Mouse (Mus musculus) heart, adult 18-20 months (tissue): ENCODE results near the gene Ddx39b. TPM values are rescaled to one million over a fixed set of nuclear protein-coding genes. Genes with fewer than 3 reads are reported as not detected.

ENCODE experiments used
- DNase-seq, 2 experiments: peaks; one replicate each; pipeline ENCODE4 v3.0.0; 2021 to 2022; ENCODE audit warnings: mixed read lengths in 1 of 2
- long read RNA-seq, 2 experiments: library from polyadenylated mRNA; stranded (forward); transcript quantifications; one replicate each; pipeline ENCODE4 v2.0.0; 2021
- total RNA-seq, 2 experiments: library from RNA; stranded (reverse); gene quantifications; 2 replicates each; pipeline ENCODE4 v1.2.3; 2021

Gene Ddx39b
- 10 to 100 TPM; 77.3 to 83.1 TPM for total RNA-seq
- long read RNA-seq, experiment 1, transcript Ddx39b-201 (11 exons, 1,739 nt), result major isoform, 58 of 71 reads
- long read RNA-seq, experiment 1, partial matches to known transcripts, result 6 of 71 reads
- long read RNA-seq, experiment 1, other reads (novel, unspliced or antisense), result 5 of 71 reads
- long read RNA-seq, experiment 2, transcript Ddx39b-201 (11 exons, 1,739 nt), result major isoform, 34 of 46 reads
- long read RNA-seq, experiment 2, partial matches to known transcripts, result 8 of 46 reads
- long read RNA-seq, experiment 2, other reads (novel, unspliced or antisense), result 3 of 46 reads

DNA sequence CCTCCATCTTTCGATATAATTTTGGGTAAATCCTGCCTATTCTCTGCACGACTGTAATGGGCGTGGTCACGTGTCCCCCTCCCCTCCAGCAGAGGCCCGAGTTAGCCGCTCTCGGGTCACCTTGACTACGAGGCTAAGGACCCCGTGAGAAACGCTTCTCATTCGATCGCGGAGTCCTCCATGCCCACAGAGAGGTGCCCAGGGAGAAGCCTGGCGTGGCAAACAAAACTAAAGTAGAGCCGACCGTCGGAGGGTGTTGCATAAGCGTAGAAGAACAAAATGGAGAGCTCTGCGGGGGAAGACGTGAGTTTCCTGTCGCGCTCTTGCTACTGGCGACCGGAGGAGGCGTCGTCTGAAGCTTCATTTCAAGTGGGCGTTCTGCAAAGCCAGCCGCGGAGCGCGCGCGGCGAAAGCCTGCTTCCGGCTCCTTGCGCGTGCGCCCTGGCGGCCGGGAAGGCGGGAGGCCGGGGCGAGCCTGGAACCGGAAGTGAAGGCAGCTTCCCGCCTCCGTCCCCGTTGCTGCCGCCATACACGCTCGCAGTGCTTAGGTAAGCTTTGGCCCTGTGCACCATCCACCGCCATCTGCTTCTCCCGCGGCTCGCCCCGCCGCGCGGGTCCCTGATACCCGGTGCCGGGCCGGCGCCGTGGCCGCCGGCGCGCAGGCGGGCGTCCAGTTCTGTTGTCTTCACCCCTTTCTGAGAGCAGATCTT is at the start of gene Ddx39b:
Ddx39b (plus strand) TSS at position 442 of the 710 bp plus-strand sequence.
- peak; percentile 95 to 98 for DNase-seq

GRCm38 (mm10) chr17:35192924-35193323 is 48.6 kb upstream of the Ddx39b start:
- no peak for DNase-seq

DNA sequence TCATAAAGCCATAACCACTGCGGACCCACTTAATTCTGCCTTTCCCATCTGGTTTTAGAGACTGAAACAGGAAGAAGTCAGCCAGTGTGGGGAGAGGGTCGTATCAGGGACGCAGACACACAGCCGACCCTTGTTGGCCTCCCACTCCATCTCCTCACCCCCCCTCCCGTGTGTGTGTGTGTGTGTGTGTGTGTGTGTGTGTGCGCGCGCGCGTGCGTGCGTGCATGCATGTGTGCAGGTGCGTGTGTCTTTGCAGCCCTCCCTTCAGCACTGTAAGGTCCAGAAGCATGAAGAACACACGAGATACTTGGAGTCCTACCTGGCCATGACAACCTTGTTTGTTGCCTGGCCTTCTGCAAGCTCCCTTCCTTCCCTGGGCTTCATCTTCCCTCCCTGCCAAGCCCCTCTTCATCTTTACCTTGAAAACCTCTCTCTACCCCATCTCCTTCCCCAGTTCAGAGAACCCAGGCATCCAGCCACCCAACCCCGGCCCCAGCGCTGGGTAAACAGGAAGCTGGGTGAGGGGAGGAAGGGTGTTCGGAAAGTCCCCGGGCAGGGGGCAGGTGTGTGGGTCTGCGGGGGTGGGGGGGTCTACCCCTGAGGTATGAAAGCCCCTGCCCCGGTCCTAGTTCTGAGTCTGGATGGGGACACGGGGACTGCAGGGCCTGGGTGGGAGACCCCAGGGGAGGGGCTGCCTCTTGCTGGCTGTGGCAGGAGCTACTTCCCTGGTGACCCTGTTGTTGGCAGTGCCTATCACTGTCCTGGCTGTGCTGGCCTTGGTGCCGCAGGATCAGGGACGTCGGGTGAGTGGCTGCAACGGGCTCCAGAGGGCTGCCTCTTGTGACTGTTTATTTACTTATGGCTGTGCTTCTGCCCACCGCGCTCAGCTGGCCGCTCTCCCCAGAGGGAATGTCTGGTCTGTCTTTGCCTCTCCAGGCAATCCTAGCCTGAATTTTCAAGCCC is 47.4 kb upstream of the Ddx39b start, which contains the start of gene Ltb:
Ltb (plus strand) TSS at position 559 of the 963 bp plus-strand sequence.
- DNase-seq, result no peak

GRCm38 (mm10) chr17:35194844-35195630 is 46.5 kb upstream of the Ddx39b start:
- no peak for DNase-seq

DNA sequence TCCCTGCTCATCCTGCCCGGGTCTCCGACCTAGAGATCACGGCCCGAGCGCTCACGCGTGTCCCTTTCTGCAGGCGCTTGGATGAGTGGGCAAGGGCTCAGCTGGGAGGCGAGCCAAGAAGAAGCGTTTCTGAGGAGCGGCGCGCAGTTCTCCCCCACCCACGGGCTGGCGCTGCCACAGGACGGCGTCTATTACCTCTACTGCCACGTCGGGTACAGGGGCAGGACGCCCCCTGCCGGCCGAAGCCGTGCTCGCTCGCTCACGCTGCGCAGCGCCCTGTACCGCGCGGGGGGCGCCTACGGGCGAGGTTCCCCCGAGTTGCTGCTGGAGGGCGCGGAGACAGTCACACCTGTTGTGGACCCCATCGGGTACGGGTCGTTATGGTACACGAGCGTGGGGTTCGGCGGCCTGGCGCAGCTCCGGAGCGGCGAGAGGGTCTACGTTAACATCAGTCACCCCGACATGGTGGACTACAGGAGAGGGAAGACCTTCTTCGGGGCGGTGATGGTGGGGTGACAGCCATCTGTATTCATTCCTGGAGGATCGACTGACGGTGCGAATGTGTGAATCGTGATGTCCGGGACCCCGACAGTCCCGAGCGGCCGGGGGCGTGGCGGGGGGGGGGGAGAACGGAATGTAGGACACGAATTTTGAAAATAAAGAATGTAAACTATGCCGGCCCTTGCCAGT is 45.8 kb upstream of the Ddx39b start:
- peak; percentile 84 to 87 for DNase-seq

DNA sequence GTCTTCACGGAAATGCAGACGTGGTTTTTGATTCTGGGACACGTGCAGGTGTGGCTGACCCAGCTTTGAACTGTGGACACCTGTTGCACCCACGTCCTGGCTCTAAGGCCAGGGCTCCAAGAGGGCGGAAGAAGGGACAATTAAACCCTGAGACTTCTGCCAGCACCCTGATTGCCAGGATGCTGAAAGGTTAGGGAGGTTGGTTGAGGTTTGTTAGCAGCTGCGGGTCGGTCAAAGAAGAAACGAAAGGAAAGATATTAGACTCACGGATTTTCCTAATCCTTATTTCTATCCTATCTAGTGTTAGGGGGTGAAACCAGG is 45.3 kb upstream of the Ddx39b start:
- DNase-seq, result no peak

DNA sequence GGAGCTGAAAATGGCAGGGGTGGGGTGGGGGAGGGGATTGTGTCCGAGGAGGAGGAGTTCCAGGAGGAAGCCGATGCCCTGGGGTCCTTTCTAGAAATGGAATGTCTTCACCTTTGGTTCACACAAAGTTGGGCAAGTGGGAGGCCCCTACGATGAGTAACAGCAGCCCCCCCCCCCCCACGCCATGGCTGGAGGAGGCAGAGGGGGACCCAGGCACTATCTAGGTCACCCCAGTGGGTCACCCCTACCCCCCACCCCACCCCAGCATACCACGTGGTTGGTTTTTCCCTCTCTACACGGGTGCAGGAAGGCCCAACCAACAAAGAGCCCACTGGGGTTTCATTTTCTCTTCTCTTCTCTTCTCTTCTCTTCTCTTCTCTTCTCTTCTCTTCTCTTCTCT is 44.4 kb upstream of the Ddx39b start:
- no peak for DNase-seq

- no peak for DNase-seq
These were observed 43.5 kb upstream of the Ddx39b start for GRCm38 (mm10) chr17:35198029-35198428.

GRCm38 (mm10) chr17:35198946-35199345 is 42.6 kb upstream of the Ddx39b start:
- no peak for DNase-seq

GRCm38 (mm10) chr17:35200398-35200797 is 41.1 kb upstream of the Ddx39b start:
- DNase-seq, result peak in 1 of 2 experiments; percentile 51

- no peak for DNase-seq
These were observed 40.4 kb upstream of the Ddx39b start for GRCm38 (mm10) chr17:35201128-35201527.

GRCm38 (mm10) chr17:35201787-35202186 is 39.8 kb upstream of the Ddx39b start, which contains the start of gene Tnf:
Gene Tnf (minus strand): TSS chr17:35202007.
- DNase-seq, result peak; percentile 75 to 86

DNA sequence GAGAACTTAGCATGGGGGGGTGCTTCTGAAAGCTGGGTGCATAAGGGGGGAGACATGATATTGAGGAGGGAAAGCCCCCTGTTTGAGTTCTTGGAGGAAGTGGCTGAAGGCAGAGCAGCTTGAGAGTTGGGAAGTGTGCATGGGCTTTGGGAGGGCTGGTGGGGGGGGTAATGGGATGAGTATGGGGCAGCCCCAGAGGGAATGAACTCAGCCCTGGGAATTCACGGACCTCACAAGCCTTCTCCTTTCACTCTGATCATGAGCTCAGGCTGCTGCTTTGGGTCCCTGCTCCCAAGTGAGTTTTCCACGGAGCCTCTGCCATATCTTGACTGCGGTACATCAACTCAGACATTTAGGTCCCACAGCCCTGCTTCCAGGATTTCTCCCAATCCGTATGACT is 39.1 kb upstream of the Ddx39b start:
- DNase-seq, result no peak

GRCm38 (mm10) chr17:35204494-35205379 is 36.8 kb upstream of the Ddx39b start, which contains the start of gene Lta:
Gene Lta (minus strand): TSS chr17:35205351.
- DNase-seq, result no peak

DNA sequence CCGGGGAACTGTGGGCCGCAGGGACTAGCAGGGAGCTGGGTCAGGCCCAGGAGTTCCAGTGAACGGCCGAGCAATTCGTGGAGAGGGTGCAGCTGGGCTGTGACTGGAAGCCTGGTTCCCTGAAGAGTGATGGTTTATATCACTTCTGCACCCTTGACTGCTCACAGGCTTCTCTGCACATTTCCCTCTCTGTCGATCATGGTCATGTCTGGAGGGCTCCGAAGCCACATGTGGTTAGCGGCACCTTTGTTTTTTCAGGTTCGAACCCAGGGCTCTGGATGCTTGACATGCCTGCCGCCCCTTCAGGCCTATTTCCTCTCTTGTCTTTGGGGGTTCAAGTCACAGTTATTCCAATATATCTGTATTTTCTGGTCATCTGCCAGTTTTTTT is 36.2 kb upstream of the Ddx39b start:
- no peak for DNase-seq

- DNase-seq, result no peak
These were observed 31.6 kb upstream of the Ddx39b start for GRCm38 (mm10) chr17:35209785-35210535.

DNA sequence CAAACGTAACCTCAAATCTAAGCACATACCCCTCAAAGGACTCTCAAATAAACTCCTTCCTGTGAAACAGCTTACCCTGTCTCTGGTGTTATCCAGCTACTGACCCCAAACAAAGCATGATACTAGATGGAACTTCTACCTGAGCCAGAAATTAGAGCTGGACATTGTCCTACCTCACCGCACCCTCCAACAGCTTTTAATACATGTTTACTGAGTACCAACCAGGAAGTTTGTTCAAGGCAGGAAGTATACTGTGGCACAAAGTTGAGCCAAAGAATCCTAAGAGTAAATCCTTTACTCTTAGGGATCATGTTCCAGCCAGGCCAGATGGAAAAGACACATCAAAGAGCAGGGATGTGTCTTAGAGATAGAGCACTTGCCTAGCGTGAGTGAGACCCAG is 31.0 kb upstream of the Ddx39b start:
- DNase-seq, result no peak

DNA sequence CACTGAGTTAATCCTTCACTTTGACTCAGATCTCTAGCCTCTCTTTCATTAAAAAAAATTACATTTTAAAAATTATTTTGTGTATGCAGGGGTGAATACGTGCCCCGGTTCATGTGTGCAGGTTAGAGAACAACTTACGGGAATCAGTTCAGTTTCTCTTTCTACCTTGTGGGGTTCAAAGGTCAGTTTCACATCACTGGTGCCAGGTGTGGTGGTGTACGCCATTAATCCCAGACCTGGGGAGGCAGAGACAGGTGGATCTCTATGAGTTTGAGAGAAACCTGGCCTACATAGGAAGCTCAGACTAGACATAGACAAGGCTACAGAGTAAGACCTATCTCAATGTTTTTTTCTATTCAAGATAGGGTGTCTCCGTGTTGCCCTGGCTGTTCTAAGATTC is 28.5 kb upstream of the Ddx39b start:
- DNase-seq, result no peak

- DNase-seq, result peak; percentile 56 to 80
These were observed 22.9 kb upstream of the Ddx39b start for GRCm38 (mm10) chr17:35218516-35219193.
